Mouse (Mus musculus): ENCODE data around the gene Cuedc2.
A peak's percentile ranks its signal among the peaks of the same experiment; 100 is the strongest.

Cuedc2 gene

GRCm38 (mm10) chr19:46338331-46338936, at the start of gene Cuedc2:
Gene Cuedc2, minus strand, starts transcription at chr19:46338702.
- DNase-seq (ENCODE audit: low spot score in 2 of 2): peak; percentile 92 to 98

- DNase-seq (ENCODE audit: low spot score in 2 of 2): no peak
Observed at GRCm38 (mm10) chr19:46382275-46382674, 43.8 kb upstream of the Cuedc2 start.

DNA sequence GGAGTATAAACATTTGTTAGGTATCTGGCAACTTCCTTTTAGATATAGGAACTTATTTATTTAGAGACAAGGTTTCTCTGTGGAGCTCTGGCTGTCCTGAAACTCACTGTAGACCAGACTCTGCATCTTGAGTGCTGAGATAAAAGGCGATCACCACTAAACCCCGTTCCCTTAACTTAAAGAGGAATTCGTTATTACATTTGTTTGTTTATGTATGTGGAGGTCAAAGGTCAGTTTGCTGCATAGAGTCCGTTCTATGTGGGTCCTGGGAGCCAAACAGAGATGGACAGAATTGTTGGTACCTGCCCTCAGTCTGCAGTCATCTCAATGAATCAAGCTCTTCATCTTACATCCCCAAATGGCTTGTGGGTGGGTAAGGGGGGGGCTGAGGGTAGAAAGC, 37.4 kb upstream of the Cuedc2 start:
- DNase-seq (ENCODE audit: low spot score in 2 of 2): no peak

GRCm38 (mm10) chr19:46375489-46375888, 37.0 kb upstream of the Cuedc2 start:
- DNase-seq (ENCODE audit: low spot score in 2 of 2): no peak

DNA sequence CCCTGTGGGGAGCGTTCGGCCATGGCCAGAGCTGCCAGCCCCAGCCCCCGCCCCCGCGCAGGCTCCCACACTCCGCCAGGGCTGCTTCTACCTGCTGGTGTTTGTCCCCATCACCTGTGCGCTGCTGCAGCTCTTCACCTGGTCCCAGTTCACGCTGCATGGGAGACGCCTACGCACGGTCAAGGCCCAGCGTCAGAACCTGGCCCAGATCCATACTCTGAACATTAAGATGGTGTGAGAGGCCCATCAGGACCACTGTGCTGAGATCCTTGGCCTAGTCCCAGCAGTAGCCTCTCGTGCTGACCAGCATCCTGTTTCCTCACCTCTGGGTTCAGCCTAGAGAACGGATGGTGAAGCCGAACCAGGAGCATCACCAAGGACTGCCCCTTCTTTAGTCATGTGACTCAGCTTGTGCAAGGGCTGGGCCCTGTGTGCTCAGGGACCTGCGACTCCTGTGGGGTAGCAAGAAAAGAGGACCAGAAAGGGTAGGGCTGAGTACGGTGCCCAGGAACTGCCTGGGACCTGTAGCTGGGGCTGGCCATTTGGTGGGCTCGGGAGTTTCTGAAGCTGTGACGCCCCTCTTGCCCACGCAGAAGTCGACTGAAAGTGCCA, 36.1 kb upstream of the Cuedc2 start:
- no peak for DNase-seq (ENCODE audit: low spot score in 2 of 2)

DNA sequence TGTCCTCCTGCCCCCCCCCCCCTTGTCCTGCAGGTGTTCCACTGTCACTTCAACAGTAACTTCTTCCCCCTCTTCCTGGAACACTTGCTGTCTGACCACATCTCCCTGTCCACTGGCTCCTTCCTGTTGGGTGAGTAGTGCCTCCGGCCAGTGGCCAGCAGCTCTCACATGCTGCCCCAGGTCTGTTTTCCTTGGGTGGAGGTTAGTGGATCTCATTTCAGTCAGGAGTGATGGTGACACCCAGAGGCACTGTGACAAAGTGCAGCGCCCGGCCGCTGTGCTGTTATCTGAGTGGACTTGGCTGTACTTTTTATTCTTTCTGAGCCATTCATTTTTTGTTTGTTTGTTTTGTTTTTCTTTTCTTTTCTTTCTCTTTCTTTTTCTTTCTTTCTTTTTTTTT, 30.7 kb upstream of the Cuedc2 start:
- peak; percentile 36 to 49 for DNase-seq (ENCODE audit: low spot score in 2 of 2)

- DNase-seq (ENCODE audit: low spot score in 2 of 2): no peak
Observed at GRCm38 (mm10) chr19:46367798-46368590, 29.5 kb upstream of the Cuedc2 start.

GRCm38 (mm10) chr19:46363294-46364009, 24.9 kb upstream of the Cuedc2 start:
- no peak for DNase-seq (ENCODE audit: low spot score in 2 of 2)

- DNase-seq (ENCODE audit: low spot score in 2 of 2): no peak
Observed at GRCm38 (mm10) chr19:46362104-46362503, 23.6 kb upstream of the Cuedc2 start.

DNA sequence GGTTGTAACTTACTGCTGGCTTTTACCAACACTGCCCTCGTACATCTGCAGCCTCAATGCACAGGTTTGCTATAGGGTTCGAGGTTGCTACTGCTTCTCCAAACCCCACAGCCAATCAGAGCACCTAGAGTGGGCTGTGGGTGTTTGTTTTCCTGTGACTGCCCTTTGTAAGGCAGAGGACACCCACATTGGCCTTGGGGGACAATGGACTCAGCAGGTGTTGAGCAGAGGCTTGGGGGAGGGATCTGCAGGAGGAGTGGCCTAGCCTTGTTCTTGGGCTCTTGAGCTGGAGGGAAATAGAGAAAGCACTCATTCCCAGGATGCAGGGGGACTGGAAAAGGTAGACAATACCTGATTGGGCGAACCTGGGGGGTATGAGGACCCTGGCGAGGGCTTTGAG, 19.9 kb upstream of the Cuedc2 start:
- no peak for DNase-seq (ENCODE audit: low spot score in 2 of 2)

GRCm38 (mm10) chr19:46357344-46358280, 19.1 kb upstream of the Cuedc2 start:
- no peak for DNase-seq (ENCODE audit: low spot score in 2 of 2)

GRCm38 (mm10) chr19:46356701-46357138, 18.2 kb upstream of the Cuedc2 start:
- peak; percentile 75 for DNase-seq (ENCODE audit: low spot score in 2 of 2)

GRCm38 (mm10) chr19:46350168-46350932, 11.8 kb upstream of the Cuedc2 start, which contains the start of gene 2310034G01Rik:
Gene 2310034G01Rik, minus strand, starts transcription at chr19:46350302.
- DNase-seq (ENCODE audit: low spot score in 2 of 2): no peak

DNA sequence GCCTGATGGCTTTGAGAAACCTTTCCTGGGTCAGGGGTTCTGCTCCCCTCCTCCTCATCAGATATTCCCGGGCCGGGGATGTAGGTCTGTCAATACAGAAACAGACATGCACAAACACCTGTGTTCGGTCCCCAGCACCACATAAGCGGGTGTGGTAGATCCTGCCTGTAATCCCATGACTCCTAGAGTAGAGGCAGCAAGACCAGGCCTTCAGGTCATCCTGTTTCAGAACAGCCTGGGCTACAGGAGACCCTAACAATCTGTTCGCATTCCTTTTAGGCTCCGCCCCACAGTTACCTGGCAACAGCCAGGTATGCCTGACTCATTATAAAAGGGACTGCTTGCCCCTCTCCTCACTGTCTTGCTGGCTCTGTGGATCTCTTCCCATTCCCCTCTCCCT, 11.0 kb upstream of the Cuedc2 start:
- DNase-seq (ENCODE audit: low spot score in 2 of 2): no peak

GRCm38 (mm10) chr19:46348761-46349458, 10.4 kb upstream of the Cuedc2 start:
- peak; percentile 61 to 68 for DNase-seq (ENCODE audit: low spot score in 2 of 2)

GRCm38 (mm10) chr19:46347936-46348668, 9.6 kb upstream of the Cuedc2 start:
- DNase-seq (ENCODE audit: low spot score in 2 of 2): no peak

DNA sequence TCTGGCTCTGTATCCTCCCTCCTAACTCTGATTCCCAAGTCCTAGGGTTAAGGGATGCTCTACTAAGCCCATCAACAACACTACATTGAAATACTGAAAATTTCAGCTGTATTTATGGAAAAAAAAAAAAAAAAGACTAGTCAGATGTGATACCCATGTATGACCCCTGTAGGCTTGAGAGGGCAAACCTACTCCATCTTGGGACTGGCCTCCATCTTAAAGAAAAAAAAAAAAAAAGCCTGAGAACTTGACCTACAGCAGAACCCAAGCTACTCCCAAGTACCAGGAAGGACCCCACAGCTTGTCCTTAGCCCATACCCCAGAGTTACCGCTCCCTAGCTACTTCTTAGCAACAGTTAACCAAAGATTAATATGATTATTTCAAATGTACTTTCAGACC, 8.6 kb upstream of the Cuedc2 start:
- DNase-seq (ENCODE audit: low spot score in 2 of 2): no peak

GRCm38 (mm10) chr19:46344710-46345419, 6.4 kb upstream of the Cuedc2 start:
- DNase-seq (ENCODE audit: low spot score in 2 of 2): no peak

All from urinary bladder, adult 18-20 months (tissue).